8 mouse cellular contexts compared by ENCODE assay signal in genomic region chr5:33203691-33204242, GRCm38 (mm10). TPM values are rescaled to one million over a fixed set of nuclear protein-coding genes. Genes with fewer than 3 reads are reported as not detected.
DNase-seq lines count a peak whose midpoint lies in the region; ATAC-seq and TF ChIP-seq lines count a peak whose summit lies in the region.

No protein-coding gene starts in this region.

- H3K9me3 ChIP-seq in ES-E14 (ENCODE audit: control insufficient read depth, insufficient read depth, low read depth, low read length), result no peaks in the 10 kb centered on the region
- no peaks in the 10 kb centered on the region for H3K9me3 ChIP-seq in forebrain, embryonic 12.5 days
- no peaks in the 10 kb centered on the region for H3K9me3 ChIP-seq in liver, postnatal 0 days (ENCODE audit: low read length)
- H3K9me3 ChIP-seq in neural tube, embryonic 14.5 days (ENCODE audit: control insufficient read depth, low read length), result no peaks in the 10 kb centered on the region

- intact Hi-C loops in heart, postnatal 10 days (cut with DNase I), result loop anchor here (1.0 to 5.0 kb wide), 4 partner anchors 44 to 174 kb away; partner anchors contain the start of gene Uvssa

- no peak overlapping the region for H3K4me3 ChIP-seq in ES-E14 (ENCODE audit: insufficient read depth in 1 of 2, low read depth in 1 of 2, low read length in 2 of 2, poor library complexity in 1 of 2, severe bottlenecking in 1 of 2)
- H3K4me3 ChIP-seq in forebrain, embryonic 12.5 days (replicated peaks), result no peak overlapping the region
- H3K4me3 ChIP-seq in liver, postnatal 0 days (ENCODE audit: low read depth, low read length), result no peak overlapping the region
- no peak overlapping the region for H3K4me3 ChIP-seq in neural tube, embryonic 14.5 days (ENCODE audit: low read depth, low read length)
- H3K4me3 ChIP-seq in testis, adult 2 months (ENCODE audit: control insufficient read depth, low read depth, low read length), result no peak overlapping the region

- in situ Hi-C loops in ES-E14 (cut with MboI; ENCODE audit: low sequenced_read_pairs in 2 of 2, unreplicated experiment in 2 of 2), result no loop called here

- no peak overlapping the region for H3K27ac ChIP-seq in ES-E14 (ENCODE audit: insufficient read depth, low read depth, low read length, poor library complexity, severe bottlenecking)
- no peak overlapping the region for H3K27ac ChIP-seq in forebrain, embryonic 12.5 days
- no peak overlapping the region for H3K27ac ChIP-seq in liver, postnatal 0 days (ENCODE audit: low read depth)
- no peak overlapping the region for H3K27ac ChIP-seq in neural tube, embryonic 14.5 days (ENCODE audit: low read depth, low read length)
- no peak overlapping the region for H3K27ac ChIP-seq in testis, adult 2 months (ENCODE audit: control insufficient read depth, insufficient read depth, low read depth, low read length)

- TF ChIP-seq POLR2A in testis, adult 2 months (IDR thresholded peaks at IDR 0.05; ENCODE audit: control insufficient read depth, low read depth, low read length), result no peak

- no peaks in the 10 kb centered on the region for H3K4me1 ChIP-seq in ES-E14 (ENCODE audit: control insufficient read depth in 2 of 2, insufficient read depth in 2 of 2, low read length in 2 of 2, poor library complexity in 1 of 2)
- H3K4me1 ChIP-seq in forebrain, embryonic 12.5 days, result no peaks in the 10 kb centered on the region; the same call in 1 of the 2 replicates
- H3K4me1 ChIP-seq in liver, postnatal 0 days (ENCODE audit: insufficient read depth), result no peaks in the 10 kb centered on the region
- H3K4me1 ChIP-seq in neural tube, embryonic 14.5 days (ENCODE audit: control insufficient read depth, insufficient read depth, low read length), result no peaks in the 10 kb centered on the region
- no peaks in the 10 kb centered on the region for H3K4me1 ChIP-seq in testis, adult 2 months (ENCODE audit: control insufficient read depth, insufficient read depth, low read length)

- peak; percentile 76 for DNase-seq in ES-E14 (ENCODE audit: low read depth, low spot score)
- DNase-seq in c-Kit-positive CD71-positive TER-119-positive erythroid progenitor cells, embryonic 14.5 days (ENCODE audit: low spot score), result peak; percentile 81
- DNase-seq in heart, postnatal 10 days, result peak; percentile 88 to 92
- peak; percentile 92 for DNase-seq in kidney, postnatal 4 days
- DNase-seq in liver, postnatal 0 days, result peak; percentile 85

- peak; percentile 99 for TF ChIP-seq CTCF in liver, postnatal 0 days (IDR thresholded peaks at IDR 0.05; ENCODE audit: low read depth)
- TF ChIP-seq CTCF in testis, adult 2 months (IDR thresholded peaks at IDR 0.05; ENCODE audit: control insufficient read depth, insufficient read depth, insufficient replicate concordance, low read depth, low read length), result peak; percentile 94; the same call in 1 of the 2 replicates

- WGBS in forebrain, embryonic 12.5 days, result 18% methylated on average over 9 of the region's 9 CpGs
- 13% methylated on average over 9 of the region's 9 CpGs for WGBS in liver, postnatal 0 days (ENCODE audit: insufficient replicate concordance)
- WGBS in neural tube, embryonic 14.5 days, result 16% methylated on average over 9 of the region's 9 CpGs

- TF ChIP-seq EP300 in liver, postnatal 0 days (IDR thresholded peaks at IDR 0.05; ENCODE audit: low read depth), result no peak

- no peak for ATAC-seq in forebrain, embryonic 12.5 days (ENCODE audit: low FRiP score)
- peak; percentile 74 for ATAC-seq in liver, postnatal 0 days
- ATAC-seq in neural tube, embryonic 14.5 days (ENCODE audit: low read depth), result peak; percentile 56; the same call in 1 of the 2 replicates

- H3K36me3 ChIP-seq in ES-E14 (ENCODE audit: control insufficient read depth, insufficient read depth, low read length, poor library complexity, severe bottlenecking), result no peaks in the 10 kb centered on the region
- H3K36me3 ChIP-seq in forebrain, embryonic 12.5 days (replicated peaks), result no peaks in the 10 kb centered on the region
- H3K36me3 ChIP-seq in liver, postnatal 0 days (replicated peaks; ENCODE audit: insufficient read depth, low read length), result no peaks in the 10 kb centered on the region
- H3K36me3 ChIP-seq in neural tube, embryonic 14.5 days (ENCODE audit: control insufficient read depth, insufficient read depth, low read length), result no peaks in the 10 kb centered on the region
- H3K36me3 ChIP-seq in testis, adult 2 months (ENCODE audit: control insufficient read depth, insufficient read depth, low read length), result no peaks in the 10 kb centered on the region

- peak overlapping the region; percentile 36 for H3K4me2 ChIP-seq in forebrain, embryonic 12.5 days
- H3K4me2 ChIP-seq in liver, postnatal 0 days (ENCODE audit: low read depth, low read length), result peak overlapping the region; percentile 65
- 0 out of 2 replicates have a peak overlapping the region, but pooled peaks have one; percentile 21 for H3K4me2 ChIP-seq in neural tube, embryonic 14.5 days (ENCODE audit: low read depth, low read length)

- H3K9ac ChIP-seq in ES-E14 (ENCODE audit: insufficient read depth, low read depth, low read length, poor library complexity, severe bottlenecking), result no peak overlapping the region
- no peak overlapping the region for H3K9ac ChIP-seq in forebrain, embryonic 12.5 days
- H3K9ac ChIP-seq in liver, postnatal 0 days (replicated peaks), result no peak overlapping the region
- H3K9ac ChIP-seq in neural tube, embryonic 14.5 days (replicated peaks; ENCODE audit: low read depth, low read length), result no peak overlapping the region

- peaks cover 4% of the 10 kb centered on the region; the same call in 1 of the 2 replicates for H3K27me3 ChIP-seq in forebrain, embryonic 12.5 days
- no peaks in the 10 kb centered on the region for H3K27me3 ChIP-seq in liver, postnatal 0 days (ENCODE audit: insufficient read depth, low read length)
- no peaks in the 10 kb centered on the region for H3K27me3 ChIP-seq in neural tube, embryonic 14.5 days (ENCODE audit: control insufficient read depth, insufficient read depth, low read length)
- H3K27me3 ChIP-seq in testis, adult 2 months (ENCODE audit: control insufficient read depth, insufficient read depth, low read length), result no peaks in the 10 kb centered on the region

TF ChIP-seq in ES-E14, 5 proteins besides CTCF, POLR2A, EP300 and RAD21:
- TF ChIP-seq ZNF384 (IDR thresholded peaks at IDR 0.05; ENCODE audit: low read depth, low read length) (no peak), CHD2 (IDR thresholded peaks at IDR 0.05; ENCODE audit: low read depth, low read length) (no peak), ZC3H11A (IDR thresholded peaks at IDR 0.05; ENCODE audit: borderline replicate concordance, low read depth, low read length) (peak; percentile 79; the same call in 1 of the 2 replicates), MAFK (IDR thresholded peaks at IDR 0.05; ENCODE audit: insufficient read depth, low read depth, low read length) (no peak), HCFC1 (IDR thresholded peaks at IDR 0.05; ENCODE audit: borderline replicate concordance, insufficient read depth, low read length) (no peak)

RNA-seq across cellular contexts. Expression of gene Spon2, which starts 14.5 kb away (rescaled TPM):
- 2.5 and 2.8 TPM in 2 replicates for total RNA-seq in ES-E14 (2012; rRNA removed)
- polyA plus RNA-seq in forebrain, embryonic 12.5 days (2016; fragmentation: Nextera tagmentation; extraction: Ambion mirVana), result 0.67 and 2.0 TPM in 2 replicates
- 10 to 100 TPM; 19.0 to 43.7 TPM for total RNA-seq in heart, postnatal 10 days (2021)
- 12.6 and 19.7 TPM in 2 replicates for polyA plus RNA-seq in liver, postnatal 0 days (2015; fragmentation: Nextera tagmentation; extraction: Ambion mirVana)
- polyA plus RNA-seq in neural tube, embryonic 14.5 days (2014; fragmentation: Nextera tagmentation; extraction: Ambion mirVana), result 0.54 and 3.0 TPM in 2 replicates
- 0.28 and 0.95 TPM in 2 replicates for polyA plus RNA-seq in testis, adult 2 months (2012; rRNA removed)
